Mouse (Mus musculus) layer of hippocampus, adult 8-10 months (tissue): Measurements from ENCODE around the gene Olfr1359. TPM values are rescaled to one million over a fixed set of nuclear protein-coding genes. Genes with fewer than 3 reads are reported as not detected.
"Not testable (repeated sequence)": the region's sequence is repeated elsewhere in the genome, so short reads cannot be mapped to it uniquely, and the experiment has no call there.

Experiments
- DNase-seq, 2 experiments: peaks; one replicate each; pipeline ENCODE4 v3.0.0; 2022; ENCODE audit warnings: low spot score in 2 of 2
- total RNA-seq, 4 experiments: library from RNA; stranded (reverse); gene quantifications; 2 replicates each; pipeline ENCODE4 v1.2.4; 2022

Olfr1359 gene
- total RNA-seq, result not detected

DNA sequence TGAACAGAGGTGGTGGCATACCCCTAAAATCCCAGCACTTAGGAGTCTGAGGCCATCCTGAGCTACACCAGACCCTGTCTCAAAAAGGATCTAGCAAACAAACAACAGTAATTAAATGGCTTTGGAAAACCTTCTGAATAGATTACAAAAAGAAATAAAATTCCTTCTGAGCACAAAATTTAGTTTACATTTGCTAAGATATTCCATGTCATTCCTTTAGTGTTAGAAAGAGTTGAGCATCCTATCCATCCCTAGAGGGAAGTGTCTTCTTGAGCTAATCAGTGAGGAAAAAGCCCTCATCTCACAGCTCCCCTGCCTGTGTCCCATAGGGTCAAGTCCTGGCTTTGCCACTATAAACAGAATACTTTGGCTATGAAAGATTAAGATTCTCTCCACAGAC lies at the start of gene Olfr1359:
Gene Olfr1359 (plus strand): TSS at position 301 of the 400 bp plus-strand sequence.
- no peak for DNase-seq

DNA sequence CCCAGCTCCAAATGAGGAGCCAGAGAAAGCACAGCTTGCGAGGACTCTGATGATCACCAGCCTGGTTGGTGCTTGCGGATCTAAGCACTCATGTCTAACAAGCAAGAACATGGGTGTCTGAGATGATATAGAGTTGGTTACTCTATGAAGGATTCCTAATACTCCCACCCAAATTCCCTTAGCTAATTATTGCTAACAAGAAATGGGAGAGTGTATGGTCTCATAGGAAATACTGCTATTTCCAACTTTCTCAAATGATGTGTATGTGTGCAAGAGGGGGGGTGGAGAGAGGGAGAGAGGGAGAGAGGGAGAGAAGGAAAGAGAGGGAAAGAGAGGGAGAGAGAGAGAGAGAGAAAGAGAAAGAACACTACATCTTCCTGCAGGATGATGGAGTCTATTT lies 34.6 kb upstream of the Olfr1359 start, which contains the start of gene Olfr1361:
Gene Olfr1361 (minus strand): TSS at position 101 of the 400 bp plus-strand sequence.
- DNase-seq, result no peak

DNA sequence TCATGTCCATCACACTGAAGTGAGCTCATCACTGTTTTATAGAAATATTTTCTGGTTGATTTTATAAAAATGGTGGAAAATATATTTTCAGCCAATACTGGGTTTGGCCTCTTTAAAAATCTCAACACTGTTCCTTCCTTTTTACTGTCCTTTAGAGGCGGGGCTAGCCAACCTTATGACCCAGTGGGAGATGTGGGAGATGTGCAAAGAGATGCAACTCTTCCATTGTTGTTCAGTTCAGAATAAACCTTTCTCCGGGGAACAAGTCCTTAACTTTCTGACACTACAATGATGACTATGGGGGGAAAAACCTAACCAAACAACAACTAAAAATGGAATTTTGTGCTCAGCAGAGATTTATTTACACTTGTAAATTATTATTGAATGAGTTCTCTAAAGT lies 20.6 kb upstream of the Olfr1359 start, which contains the start of gene Olfr1360:
Gene Olfr1360 (minus strand): TSS at position 101 of the 400 bp plus-strand sequence.
- DNase-seq, result no peak

DNA sequence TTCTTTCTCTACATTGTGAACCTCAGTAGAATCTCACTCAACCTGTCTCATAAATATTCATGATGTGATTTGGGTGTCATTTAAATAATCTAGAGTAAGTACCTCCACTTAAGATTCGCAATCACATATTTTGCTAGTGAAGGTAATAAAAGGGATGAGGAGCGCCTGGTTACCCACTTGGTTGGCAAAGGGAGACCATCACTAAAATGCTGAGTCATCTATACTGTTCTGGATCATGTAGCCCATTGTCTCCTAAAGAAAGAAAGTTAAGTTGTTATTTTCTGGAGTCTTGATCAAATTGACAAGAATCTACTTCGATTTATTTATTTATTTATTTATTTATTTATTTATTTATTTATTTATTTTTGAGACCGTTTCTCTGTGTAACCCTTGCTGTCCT lies 8.8 kb downstream of the Olfr1359 start:
- no peak for DNase-seq

DNA sequence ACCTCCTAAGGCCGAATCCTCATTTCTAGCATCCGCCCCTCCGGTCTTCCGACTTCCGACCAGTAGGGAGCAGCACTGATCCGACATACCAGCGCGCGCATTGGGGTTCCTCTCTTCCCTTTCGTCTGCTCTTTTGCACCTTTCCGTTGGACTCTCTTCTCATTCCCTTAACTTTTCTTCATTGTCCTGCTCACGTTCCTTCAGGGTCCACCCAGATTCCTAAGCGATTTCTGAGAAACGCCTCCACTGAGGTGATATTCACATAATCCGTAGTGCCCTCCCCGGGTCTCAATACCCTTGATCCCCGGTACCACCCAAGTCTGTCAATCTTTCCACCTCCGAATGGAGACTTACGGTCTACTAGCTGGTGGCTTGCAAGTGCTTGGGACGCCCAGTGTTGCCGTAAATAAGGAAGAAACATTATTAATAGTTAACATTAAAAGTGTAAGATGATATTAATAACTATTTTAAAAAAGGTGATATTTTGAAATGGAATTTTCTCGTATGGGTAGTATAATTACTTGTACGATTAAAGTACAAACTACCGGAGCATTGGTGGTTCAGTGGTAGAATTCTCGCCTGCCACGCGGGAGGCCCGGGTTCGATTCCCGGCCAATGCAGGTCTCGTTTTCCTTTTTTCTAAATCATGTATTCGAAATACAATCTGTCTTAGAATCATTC lies 12.3 kb downstream of the Olfr1359 start:
- peak; percentile 74 to 89 for DNase-seq

DNA sequence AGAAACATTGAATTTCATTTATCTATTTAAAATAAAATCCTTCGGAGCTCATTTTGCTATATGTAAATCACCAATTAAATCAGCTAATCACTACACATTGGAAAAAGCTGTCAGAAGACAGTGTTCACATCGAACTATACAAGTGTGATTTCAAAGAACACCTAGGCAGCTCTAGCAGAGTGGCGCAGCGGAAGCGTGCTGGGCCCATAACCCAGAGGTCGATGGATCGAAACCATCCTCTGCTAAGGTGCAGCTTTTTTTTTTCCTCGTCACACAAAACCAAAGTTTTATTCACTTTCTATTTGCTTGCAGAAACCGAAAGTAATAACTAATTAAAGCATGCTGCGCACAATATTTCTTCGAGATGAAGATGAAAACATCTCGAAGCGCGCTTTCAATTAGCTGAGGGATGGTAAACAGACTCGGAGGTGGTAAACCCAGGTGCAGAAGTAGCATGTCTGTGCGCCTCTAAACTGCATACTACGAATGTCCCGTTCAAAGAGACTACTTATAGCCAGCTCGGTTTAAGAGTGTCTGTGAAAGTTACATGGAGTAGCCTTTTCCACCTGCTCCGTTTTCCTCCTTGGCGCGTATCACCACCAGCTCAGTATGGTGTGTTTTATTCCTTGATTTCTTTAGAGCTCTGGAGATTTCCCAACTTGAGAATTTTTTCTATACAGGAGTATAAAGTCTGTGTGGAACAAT lies 13.1 kb downstream of the Olfr1359 start:
- DNase-seq, result peak; percentile 65 to 88

DNA sequence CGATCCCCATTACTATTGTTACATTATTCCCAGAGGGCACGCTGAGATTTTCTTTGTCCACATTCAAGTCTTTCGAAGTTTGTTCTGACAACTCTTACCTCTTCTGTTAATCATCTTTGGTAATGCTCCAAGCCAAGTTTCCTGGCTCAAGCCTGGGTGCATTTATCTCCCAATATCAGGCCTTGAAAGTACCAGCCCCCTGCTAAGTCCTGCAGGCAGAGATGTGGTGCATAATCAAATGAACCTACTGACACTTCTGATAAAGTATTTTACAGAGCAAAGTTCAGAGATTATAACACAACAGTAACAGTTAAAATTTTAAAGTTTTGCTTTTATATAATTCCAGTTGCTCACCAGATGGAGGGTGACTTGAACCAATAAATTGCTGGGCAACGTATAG lies 13.8 kb downstream of the Olfr1359 start:
- no peak for DNase-seq

DNA sequence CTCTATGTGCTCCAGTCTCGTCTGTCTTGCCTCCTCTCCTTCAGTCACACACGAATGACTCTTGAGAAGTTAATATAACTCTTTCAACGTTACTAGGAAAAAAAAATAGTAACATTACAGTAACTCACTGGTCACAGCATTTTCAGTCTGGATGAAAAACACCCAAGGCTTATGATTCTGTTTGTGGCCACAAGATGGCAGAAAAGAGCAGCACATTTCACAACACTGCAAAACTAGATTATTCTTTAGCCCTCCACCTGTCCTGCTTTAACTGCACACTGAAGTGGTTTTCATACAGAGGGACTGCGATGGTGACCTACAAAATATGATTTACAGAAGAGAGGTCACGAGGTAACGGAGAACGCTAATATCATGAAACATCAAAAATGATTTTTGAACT lies 16.8 kb downstream of the Olfr1359 start:
- peak; percentile 38 to 68 for DNase-seq

DNA sequence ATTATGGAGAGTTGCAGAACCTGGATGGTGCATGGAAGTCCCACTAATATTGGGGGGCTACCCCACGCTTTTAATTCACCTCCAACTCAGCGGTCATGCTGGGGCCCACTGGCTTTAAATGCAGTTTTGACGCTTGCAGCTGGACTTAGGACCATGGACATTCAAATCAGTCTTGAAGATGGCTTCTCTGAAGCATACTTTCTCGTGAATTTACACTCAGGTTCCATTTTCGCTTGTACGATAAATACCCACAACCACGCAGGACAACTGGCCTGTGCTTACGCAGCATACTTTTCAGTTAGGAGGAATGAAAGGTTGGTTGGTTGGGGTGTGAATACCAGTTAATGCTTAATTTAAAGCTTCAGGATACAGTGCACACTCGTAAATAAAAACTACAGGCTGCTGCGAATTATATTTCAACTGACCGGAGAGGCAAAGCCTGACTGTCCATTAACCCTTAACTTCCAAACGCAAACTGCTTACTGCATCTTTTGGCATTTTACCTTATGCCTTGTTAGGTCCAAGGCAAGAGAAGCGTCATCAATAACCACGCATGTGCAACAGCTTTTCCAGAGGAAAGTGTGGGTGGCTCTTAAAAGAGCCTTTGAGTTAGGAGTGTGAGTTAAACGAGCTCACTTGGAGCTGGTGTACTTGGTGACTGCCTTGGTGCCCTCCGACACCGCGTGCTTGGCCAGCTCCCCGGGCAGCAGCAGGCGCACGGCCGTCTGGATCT lies 17.4 kb downstream of the Olfr1359 start:
- DNase-seq, result no peak

DNA sequence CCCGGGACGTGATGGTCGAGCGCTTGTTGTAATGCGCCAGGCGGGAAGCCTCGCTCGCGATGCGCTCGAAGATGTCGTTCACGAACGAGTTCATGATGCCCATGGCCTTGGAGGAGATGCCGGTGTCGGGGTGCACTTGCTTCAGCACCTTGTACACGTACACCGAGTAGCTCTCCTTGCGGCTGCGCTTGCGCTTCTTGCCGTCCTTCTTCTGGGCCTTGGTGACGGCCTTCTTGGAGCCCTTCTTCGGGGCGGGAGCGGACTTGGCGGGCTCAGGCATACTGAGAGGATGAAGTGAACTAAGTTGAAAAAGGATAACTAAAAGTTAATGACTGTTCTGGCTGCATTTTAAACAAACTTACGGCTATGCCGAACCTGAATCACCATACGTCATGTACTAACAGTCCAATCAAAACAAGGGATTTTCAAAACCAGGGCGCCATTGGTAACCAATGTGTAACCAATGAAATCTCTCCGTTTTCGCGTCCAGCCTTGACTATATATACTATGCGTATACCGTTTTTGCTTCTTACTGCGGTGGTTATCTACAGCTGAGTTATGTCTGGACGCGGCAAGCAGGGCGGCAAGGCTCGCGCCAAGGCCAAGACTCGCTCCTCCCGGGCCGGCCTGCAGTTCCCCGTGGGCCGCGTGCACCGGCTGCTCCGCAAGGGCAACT lies 18.1 kb downstream of the Olfr1359 start, which contains the start of the genes Hist1h2bl and Hist1h2ai:
Gene Hist1h2bl (minus strand): TSS at position 280 of the 676 bp plus-strand sequence.
Gene Hist1h2ai (plus strand): TSS at position 559 of the 676 bp plus-strand sequence.
- peak; percentile 86 to 92 for DNase-seq

DNA sequence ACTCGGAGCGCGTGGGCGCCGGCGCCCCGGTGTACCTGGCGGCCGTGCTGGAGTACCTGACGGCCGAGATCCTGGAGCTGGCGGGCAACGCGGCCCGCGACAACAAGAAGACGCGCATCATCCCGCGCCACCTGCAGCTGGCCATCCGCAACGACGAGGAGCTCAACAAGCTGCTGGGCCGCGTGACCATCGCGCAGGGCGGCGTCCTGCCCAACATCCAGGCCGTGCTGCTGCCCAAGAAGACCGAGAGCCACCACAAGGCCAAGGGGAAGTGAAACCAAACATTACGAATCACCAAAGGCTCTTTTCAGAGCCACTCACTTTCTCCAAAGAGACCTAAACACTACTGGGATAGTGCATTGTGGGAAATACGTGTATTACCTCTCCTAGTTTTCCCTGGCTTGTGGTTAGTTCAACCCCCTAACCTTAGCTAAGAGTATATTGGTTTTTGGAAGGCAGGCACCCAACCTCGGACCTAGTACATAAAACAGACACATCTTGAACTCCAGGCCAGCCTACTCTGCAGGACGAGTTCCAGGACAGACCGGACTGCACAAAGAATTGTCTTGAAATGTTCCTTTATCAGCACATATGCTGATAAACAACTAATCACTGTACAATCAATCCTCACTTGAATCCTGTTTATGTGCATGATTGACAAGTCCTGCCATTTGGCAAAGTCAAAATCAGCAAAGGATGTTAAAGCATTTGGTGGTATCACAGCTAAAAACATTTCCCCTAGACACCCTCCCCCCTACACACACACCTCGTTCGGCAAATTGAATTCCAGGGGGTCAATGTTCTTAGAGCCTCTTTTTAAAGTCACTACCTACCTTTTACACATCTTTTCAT lies 18.9 kb downstream of the Olfr1359 start:
- DNase-seq, result not testable (repeated sequence)

DNA sequence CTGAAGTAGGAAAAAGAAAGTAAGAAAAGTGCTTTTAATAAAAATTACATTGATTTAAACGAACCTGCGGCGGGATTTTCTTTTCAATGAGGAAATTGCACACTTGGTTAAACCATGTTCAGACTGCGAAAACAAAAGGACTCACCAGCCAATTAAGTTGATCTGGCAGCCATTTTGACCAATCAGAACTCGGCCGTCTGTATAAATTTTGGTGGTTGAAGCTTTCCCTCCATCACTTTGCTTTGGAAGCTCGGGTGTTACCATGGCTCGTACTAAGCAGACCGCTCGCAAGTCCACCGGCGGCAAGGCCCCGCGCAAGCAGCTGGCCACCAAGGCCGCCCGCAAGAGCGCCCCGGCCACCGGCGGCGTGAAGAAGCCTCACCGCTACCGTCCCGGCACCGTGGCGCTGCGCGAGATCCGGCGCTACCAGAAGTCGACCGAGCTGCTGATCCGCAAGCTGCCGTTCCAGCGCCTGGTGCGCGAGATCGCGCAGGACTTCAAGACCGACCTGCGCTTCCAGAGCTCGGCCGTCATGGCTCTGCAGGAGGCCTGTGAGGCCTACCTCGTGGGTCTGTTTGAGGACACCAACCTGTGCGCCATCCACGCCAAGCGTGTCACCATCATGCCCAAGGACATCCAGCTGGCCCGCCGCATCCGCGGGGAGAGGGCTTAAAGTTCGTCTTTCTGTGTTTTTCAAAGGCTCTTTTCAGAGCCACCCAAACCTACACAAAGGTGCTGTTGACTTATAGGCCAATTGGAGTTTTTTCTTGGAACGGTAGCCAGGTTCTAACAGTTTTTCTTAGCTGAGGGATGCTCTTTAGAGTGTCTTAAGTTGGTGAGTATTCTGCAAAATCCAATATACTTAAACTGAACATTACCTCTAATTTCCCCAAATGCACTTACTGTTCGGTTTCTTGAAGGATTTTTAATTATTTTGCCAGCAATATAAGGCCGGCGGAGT lies 19.8 kb downstream of the Olfr1359 start, which contains the start of gene Hist1h3h:
Gene Hist1h3h (plus strand): TSS at position 263 of the 961 bp plus-strand sequence.
- DNase-seq, result peak; percentile 86 to 92

DNA sequence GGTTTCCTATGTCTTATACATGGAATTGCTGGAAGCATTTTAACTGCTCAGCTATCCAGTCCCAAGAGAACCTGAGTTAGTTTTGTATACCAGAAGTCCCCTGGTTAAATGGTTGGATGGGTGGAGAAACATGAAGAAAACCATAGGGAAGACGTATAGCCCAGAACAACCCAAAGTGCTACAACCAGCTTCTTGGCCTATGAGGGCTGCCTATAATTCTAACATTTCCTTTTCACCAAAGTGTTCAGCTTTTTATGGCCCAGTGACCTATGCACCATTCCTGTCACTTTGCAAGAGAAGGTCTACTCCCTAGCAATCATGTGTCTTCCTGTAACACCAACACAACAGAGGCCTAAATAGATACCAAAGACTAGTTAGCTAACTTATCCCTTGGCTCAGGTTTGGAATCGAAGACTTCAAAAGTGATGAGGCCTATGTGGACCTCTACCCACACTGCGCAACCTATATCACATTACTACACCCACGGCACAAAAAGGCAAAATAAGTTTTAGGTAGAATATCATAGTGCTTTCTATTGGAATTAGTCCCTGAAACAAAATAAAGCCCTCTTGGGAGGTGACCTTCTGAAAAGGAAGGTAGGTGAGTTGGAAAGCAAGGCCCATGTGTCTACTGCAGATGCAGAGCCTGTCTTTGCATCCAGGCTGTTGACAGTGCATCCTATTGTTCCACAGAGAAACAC lies 20.6 kb downstream of the Olfr1359 start:
- no peak for DNase-seq

DNA sequence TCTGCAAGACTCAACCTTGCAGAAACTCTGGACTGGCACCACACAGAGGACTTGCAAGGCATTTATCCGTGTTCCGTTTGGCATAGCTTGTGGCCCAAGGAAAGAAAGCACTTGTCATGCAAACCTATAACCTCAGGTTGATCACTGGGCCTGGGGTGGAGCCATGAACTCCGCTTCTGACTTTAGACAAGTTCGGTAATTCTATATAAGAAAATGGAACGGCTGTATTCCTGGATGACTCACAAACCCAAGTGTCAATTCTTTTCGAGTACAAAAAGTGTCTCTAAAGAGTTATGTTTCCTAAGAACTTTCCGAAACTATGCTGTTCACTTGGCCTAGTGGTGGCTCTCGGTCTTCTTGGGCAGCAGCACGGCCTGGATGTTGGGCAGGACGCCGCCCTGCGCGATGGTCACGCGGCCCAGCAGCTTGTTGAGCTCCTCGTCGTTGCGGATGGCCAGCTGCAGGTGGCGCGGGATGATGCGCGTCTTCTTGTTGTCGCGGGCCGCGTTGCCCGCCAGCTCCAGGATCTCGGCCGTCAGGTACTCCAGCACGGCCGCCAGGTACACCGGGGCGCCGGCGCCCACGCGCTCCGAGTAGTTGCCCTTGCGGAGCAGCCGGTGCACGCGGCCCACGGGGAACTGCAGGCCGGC lies 23.3 kb downstream of the Olfr1359 start:
- DNase-seq, result not testable (repeated sequence)

DNA sequence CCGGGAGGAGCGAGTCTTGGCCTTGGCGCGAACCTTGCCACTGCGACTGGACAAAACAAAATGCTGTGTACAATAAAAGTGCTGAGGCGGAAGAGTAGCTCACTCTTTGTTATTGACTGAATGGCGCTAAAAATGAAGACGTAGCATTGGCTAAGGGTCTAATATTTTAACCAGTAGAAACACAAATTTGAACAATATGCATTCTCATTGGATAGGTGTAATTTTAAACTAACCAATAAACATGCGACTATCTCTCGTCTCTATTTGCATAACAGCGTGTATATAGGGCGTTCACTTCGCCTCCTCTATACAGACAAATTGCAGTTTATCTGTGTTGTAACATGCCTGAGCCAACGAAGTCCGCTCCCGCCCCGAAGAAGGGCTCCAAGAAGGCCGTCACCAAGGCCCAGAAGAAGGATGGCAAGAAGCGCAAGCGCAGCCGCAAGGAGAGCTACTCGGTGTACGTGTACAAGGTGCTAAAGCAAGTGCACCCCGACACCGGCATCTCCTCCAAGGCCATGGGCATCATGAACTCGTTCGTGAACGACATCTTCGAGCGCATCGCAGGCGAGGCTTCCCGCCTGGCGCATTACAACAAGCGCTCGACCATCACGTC lies 24.0 kb downstream of the Olfr1359 start, which contains the start of gene Hist1h2bm:
Gene Hist1h2bm (plus strand): TSS at position 288 of the 616 bp plus-strand sequence.
- peak; percentile 60 to 65 for DNase-seq

DNA sequence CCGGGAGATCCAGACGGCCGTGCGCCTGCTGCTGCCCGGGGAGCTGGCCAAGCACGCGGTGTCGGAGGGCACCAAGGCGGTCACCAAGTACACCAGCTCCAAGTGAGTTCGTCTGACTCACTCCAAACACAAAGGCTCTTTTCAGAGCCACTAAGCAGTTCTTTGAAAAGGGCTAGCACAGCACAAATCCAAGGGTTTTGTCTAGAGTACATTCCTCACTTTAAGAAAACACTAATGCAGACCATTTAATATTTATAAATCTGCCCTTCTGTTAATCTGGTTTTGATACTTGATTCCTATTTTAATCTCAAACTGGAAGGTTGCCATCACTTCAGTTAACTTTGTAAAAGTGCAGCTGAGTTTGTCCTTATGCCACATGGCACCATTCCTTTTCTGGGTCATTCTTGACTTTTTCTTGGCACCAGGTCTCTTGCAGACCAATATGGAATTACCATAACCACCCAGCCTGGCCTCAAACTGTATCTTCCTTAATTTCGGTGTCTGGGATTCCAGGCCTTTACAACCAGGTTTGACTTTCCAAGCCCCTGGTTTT lies 24.5 kb downstream of the Olfr1359 start:
- no peak for DNase-seq
